Mouse (Mus musculus) forelimb bud, embryonic 11.5 days (tissue): Measurements from ENCODE around the gene Tor1aip2.

Experiments
- DNase-seq: peaks from one replicate; pipeline ENCODE4 v3.0.0-alpha.2; 2012; ENCODE audit warnings: low read depth, low spot score

Tor1aip2 gene

GRCm38 (mm10) chr1:156111090-156111489 is 75.9 kb downstream of the Tor1aip2 start:
- DNase-seq, result no peak

GRCm38 (mm10) chr1:156111728-156112127 is 76.5 kb downstream of the Tor1aip2 start:
- no peak for DNase-seq

- DNase-seq, result no peak
These were observed 76.9 kb downstream of the Tor1aip2 start for GRCm38 (mm10) chr1:156112142-156112541.

- no peak for DNase-seq
These were observed 78.8 kb downstream of the Tor1aip2 start for GRCm38 (mm10) chr1:156113884-156114499.

GRCm38 (mm10) chr1:156116770-156117169 is 81.6 kb downstream of the Tor1aip2 start:
- no peak for DNase-seq
